Mouse (Mus musculus): ENCODE measurements around the gene Pde11a.

Pde11a gene

GRCm38 (mm10) chr2:76132983-76133382, 205.6 kb downstream of the Pde11a start:
- no peak for DNase-seq

- DNase-seq: no peak
Observed at GRCm38 (mm10) chr2:76129933-76130627, 208.5 kb downstream of the Pde11a start.

DNA sequence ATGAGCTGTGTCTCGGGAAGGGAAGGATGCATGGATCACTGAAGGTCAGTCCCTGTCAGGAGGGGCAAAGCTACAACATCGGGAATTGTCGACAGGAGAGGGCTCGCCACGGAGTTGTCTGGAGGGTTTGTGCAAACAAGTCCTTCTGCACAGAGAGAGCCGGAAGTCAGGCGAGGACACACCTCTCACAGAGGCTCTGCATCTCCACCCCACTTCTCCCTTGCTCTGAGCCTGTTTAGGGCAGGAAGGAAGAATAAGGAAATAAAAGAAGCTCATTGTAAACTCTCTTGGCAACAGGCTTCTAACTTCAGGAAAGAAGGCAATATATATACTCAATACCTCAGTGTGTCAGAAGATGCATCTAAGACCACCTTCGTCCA, 209.5 kb downstream of the Pde11a start:
- no peak for DNase-seq

DNA sequence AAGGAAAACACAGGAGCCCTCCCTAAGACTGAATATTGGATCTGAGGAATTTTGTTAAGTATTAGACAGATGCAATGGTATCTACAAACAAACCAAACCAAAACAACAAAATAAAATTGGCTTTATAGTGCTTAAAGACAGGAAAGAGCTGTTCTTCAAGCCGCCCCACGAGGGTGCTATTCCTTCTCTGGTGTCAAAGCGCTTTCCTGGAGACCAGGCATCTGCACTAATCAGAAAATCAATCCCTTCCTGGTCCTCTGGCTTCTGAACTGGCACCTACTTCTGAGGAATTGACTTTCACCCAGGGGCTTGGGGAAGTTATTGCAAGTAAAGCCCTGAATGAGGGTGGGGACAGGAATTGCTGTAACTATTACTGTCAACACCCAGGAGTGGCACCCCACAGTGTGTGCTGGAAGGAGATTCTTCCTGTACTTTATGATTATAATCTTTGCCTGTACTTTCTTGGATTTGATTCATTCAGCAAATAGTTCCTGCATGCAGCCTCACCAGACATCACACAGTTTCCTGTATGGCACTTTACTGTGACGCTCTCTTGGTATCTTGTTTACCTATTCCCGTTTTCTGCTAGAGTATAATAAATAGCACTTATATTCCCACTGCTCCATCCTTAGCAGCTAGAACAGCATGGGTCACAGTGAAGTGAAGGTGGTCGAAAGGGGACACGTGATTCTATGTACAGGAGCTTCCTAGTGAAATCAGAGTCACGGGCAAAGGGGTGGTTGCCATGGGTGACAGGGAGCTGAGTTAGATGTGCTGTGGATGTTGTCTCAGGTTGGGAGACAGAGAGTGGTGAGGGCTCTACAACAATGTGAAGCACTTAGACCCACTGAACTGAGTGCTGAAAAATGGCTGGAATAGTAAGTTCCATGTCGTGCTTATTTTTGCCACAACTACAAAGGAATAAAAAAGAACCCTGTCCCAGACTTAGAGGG, 210.2 kb downstream of the Pde11a start:
- DNase-seq: peak; percentile 57

GRCm38 (mm10) chr2:76126651-76127050, 211.9 kb downstream of the Pde11a start:
- no peak for DNase-seq

DNA sequence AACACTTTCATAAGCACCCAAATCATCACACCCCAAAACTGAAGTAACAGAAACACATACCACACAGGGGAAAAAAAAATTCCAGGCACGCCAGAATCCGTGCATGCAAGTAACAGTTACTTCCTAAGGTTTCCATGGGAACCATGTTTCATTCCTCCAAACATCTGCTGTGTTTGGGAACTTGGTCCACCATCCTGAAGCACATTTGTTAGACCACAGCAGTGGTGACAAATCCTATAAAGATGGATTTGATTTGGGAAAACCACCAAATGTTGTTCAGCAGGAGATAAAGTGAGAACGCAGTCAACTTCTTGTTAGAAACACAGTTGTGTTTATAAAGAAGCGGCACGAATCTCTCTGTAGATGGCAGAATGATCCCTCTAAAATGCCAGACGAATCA, 213.8 kb downstream of the Pde11a start:
- no peak for DNase-seq

DNA sequence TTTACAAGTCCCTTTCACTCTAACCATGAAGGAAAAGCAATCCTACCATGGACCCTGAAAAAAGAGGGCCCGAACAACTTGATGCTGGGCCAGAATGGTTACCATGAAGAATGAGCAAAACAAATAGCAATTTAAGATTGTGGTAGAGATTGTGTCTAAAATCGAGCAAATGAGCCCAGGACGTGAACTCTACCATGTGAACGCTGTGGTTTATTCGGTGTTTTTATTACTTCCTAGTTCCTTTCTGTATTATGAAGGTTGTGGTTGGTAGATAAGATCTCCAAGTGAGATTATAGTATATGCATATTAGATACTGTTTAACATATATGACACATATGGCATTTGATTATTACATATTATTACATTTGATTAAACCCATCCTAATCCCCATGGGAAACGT, 216.4 kb downstream of the Pde11a start:
- no peak for DNase-seq

GRCm38 (mm10) chr2:76119848-76120247, 218.7 kb downstream of the Pde11a start:
- peak; percentile 2 for DNase-seq

GRCm38 (mm10) chr2:76118491-76118890, 220.1 kb downstream of the Pde11a start:
- DNase-seq: peak; percentile 24

- DNase-seq: no peak
Observed at GRCm38 (mm10) chr2:76117219-76117618, 221.4 kb downstream of the Pde11a start.

DNA sequence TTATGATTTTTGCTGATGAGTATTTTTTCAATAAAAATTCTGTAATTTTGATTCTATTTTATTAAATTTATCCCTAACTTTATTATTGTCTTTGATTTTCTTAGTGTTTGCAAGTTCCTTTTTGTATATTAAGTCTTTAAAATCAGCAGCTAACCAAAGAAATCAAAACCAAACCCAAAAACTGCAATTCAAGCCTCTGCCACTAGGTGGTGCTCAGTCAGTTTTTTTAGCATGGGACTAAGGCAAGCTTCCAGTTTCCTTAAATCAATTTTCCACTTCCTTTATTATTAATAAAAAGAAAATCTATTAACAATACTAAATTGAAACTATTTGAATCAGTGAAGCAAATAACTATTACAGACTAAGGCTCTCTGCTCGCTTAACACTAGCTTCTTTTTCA, 222.9 kb downstream of the Pde11a start:
- DNase-seq: peak; percentile 75

- peak; percentile 62 for DNase-seq
Observed at GRCm38 (mm10) chr2:76114734-76115133, 223.8 kb downstream of the Pde11a start.

GRCm38 (mm10) chr2:76109653-76110052, 228.9 kb downstream of the Pde11a start:
- no peak for DNase-seq

DNA sequence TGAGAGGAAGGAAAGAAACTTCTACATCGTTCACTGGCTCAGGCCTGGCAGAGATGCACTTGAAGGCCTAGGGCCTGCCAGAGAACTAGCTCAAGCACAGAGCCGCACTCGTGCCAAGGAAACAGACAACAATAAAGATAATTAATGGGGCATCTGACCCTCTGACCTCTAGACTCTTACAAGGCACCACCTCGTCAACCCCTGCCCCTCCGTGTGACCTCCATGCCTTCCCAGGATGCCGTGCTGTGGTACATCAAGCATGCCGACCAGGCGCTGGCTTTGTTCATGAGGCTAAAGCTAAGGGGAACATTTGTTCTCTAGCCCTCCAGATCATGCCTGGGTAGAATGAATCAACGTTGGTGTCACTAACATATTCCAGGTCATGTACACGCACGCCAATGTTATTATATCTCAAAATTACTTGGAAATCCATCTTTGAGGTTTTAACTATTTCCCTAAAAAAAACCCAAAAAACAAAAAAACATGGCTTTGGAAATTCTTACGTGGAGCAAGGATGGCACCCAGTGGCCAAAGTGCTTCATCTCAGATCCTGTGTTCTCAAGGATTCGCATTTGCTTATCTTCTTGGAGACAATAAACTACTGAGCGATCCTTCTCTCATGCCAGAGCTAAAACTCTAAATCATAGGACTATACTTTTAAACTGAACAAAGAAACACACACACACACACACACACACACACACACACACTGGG, 236.5 kb downstream of the Pde11a start:
- DNase-seq: peak; percentile 61

DNA sequence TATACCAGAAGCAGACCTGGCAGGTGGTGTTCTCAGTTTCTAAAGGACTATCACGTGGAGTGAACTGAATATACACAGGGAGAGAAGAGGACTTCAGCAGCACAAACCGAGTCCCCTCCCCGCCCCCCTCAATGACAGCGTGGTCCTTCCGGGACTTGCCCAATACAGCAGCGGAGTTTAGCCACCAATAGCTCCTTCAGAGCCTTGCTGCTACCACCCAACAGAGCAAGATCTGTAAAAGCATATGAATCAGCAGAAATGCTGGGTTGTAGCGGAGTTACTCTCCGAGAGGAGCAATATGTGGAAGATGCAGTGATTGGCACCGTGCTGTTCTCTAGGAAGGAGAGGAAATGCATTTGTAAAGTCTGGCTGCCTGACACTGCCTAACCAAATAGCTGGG, 238.0 kb downstream of the Pde11a start:
- DNase-seq: peak; percentile 40

GRCm38 (mm10) chr2:76099726-76100347, 238.7 kb downstream of the Pde11a start:
- peak; percentile 71 for DNase-seq

- DNase-seq: peak; percentile 80
Observed at GRCm38 (mm10) chr2:76098381-76098780, 240.2 kb downstream of the Pde11a start.

DNA sequence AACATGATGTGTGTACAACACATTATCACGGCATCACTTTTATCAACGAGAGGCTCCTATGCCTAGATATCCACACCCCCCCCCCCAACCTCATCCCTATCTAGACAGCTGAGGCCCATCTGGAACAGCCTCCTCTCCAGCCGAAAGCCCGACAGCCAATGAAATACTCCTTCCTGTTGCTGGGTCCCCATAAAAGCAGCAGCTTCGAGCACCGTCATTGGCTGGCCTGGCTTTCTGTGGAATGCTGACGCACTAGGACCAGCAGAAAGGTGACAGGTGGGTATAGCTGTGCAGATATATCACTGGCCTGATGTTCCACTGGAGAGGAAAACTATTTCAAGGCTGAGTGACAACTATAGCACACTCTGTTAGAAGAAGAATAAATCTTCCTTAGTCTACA, 240.7 kb downstream of the Pde11a start:
- DNase-seq: peak; percentile 73

DNA sequence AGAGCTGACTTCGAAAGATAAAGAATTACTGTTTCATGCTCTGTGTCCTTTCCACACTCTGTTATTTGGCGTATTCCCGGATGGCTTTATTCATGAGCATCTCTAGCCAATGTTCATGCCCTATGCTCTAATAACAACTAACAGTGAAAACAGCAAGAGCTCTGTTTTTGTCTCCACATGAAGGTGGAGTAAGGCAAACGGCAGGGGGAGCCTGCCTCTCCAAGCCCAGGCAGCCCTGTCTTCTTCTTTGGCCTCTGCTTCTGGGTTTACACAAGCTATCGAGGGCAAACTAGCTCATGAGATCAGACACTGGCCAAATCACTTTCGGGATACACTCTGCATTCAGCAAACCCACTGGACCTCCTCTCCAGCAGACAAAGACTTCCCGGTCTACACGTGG, 241.3 kb downstream of the Pde11a start:
- no peak for DNase-seq

DNA sequence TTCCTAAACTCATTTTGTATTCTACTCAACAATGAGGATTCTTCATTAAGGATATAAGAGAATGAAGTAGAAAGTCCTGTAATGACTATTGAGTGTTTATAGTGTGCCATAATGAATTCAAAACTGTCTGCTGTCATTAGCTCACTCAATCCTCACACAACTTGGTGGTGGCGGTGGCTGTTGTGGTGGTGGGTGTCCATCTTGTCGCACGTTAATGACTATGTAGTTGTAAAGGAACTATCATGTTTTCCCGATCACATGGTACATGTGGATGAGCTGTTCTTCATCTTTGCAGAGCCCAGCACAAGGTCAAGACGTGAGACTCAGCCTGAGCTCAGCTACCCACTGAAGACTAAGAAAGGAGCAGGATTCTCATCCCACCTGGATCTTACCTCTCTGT, 242.7 kb downstream of the Pde11a start:
- DNase-seq: no peak

- DNase-seq: no peak
Observed at GRCm38 (mm10) chr2:76090506-76090905, 248.1 kb downstream of the Pde11a start.

GRCm38 (mm10) chr2:76088844-76089243, 249.7 kb downstream of the Pde11a start:
- peak; percentile 40 for DNase-seq

DNA sequence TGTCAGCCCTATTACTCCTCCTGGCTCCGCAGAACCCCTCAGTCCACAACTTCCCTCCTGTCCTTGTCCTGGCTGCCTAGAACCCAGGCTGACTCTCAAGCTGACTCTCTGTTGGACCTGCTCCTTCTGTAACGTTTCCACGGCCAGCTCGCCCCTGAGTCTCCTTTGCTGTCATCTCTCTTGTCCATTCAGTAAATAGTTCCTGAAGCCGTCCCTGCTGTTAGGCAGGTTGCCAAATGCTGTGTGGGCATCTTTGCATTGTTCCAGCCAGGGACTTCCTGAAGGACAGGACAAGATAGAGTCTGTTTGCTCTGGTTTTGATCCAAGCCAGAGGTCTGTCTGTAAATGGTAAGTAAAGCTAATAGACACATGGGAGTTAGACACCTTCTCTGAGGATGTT, 250.2 kb downstream of the Pde11a start:
- peak; percentile 53 for DNase-seq

Data from kidney, postnatal 10 days (tissue).